12 mouse cellular contexts compared by ENCODE assay signal in the genomic region with DNA sequence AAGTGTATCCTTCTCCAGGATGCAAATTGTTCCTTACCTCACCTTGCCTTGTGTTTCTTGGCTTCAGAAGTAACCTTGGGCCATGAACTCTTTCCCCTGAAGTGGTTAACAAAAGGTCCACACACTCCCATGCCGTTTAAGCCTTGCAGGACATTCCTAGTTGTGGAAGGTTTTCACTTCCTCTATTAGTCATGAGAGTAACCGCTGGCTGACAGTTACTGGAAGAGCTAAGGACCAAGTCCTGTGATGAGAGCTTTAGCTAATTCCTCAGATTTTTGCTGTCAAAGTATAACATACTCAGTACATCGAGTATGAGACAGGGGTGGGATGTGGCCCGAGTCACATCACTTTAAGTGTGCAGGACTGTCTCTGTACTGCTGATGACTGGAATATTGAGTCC.
DNase-seq lines count a peak whose midpoint lies in the region; ATAC-seq and TF ChIP-seq lines count a peak whose summit lies in the region.
"Had no signal": no experiment of that assay in that cellular context is flagged by ENCODE, and none has a peak within 500 bp of the region (broad histone marks: within the 10 kb centered on the region; RNA-seq: fewer than 3 reads in every experiment).

No protein-coding gene starts in this region.

- no peak overlapping the region for H3K4me2 ChIP-seq in forebrain, embryonic 13.5 days
- no peak overlapping the region for H3K4me2 ChIP-seq in forebrain, embryonic 11.5 days (ENCODE audit: low read depth, low read length, severe bottlenecking)
- no peak overlapping the region for H3K4me2 ChIP-seq in midbrain, embryonic 12.5 days (replicated peaks)
- H3K4me2 ChIP-seq in midbrain, postnatal 0 days (ENCODE audit: low read depth, low read length, poor library complexity, severe bottlenecking) = no peak overlapping the region
- no peak overlapping the region for H3K4me2 ChIP-seq in hindbrain, embryonic 14.5 days (replicated peaks)
- no peak overlapping the region for H3K4me2 ChIP-seq in stomach, embryonic 15.5 days
- H3K4me2 ChIP-seq: embryonic facial prominence, embryonic 12.5 days; lung, embryonic 14.5 days had no signal

- peak overlapping the region; percentile 65 for H3K27ac ChIP-seq in forebrain, embryonic 13.5 days
- no peak overlapping the region for H3K27ac ChIP-seq in forebrain, embryonic 11.5 days (ENCODE audit: low read depth, low read length)
- peak overlapping the region; percentile 96 for H3K27ac ChIP-seq in midbrain, embryonic 12.5 days (replicated peaks)
- no peak overlapping the region for H3K27ac ChIP-seq in midbrain, postnatal 0 days (ENCODE audit: low read depth, low read length)
- H3K27ac ChIP-seq in hindbrain, embryonic 14.5 days = peak overlapping the region; percentile 53
- H3K27ac ChIP-seq in stomach, embryonic 15.5 days = 0 out of 2 replicates have a peak overlapping the region, but pooled peaks have one; percentile 9

- TF ChIP-seq CTCF in midbrain, postnatal 0 days (IDR thresholded peaks at IDR 0.05) = no peak

- H3K9ac ChIP-seq in forebrain, embryonic 13.5 days = no peak overlapping the region
- no peak overlapping the region for H3K9ac ChIP-seq in forebrain, embryonic 11.5 days (ENCODE audit: low read length)
- no peak overlapping the region for H3K9ac ChIP-seq in midbrain, embryonic 12.5 days (replicated peaks)
- no peak overlapping the region for H3K9ac ChIP-seq in midbrain, postnatal 0 days (replicated peaks; ENCODE audit: low read length, poor library complexity, severe bottlenecking)
- H3K9ac ChIP-seq in hindbrain, embryonic 14.5 days = no peak overlapping the region
- H3K9ac ChIP-seq in stomach, embryonic 15.5 days = no peak overlapping the region
- H3K9ac ChIP-seq: embryonic facial prominence, embryonic 12.5 days; lung, embryonic 14.5 days had no signal

- peaks cover 39% of the 10 kb centered on the region for H3K4me1 ChIP-seq in forebrain, embryonic 13.5 days
- peaks cover 26% of the 10 kb centered on the region for H3K4me1 ChIP-seq in forebrain, embryonic 11.5 days (replicated peaks; ENCODE audit: control insufficient read depth, insufficient read depth, low read length)
- H3K4me1 ChIP-seq in midbrain, embryonic 12.5 days = peaks cover 41% of the 10 kb centered on the region
- peaks cover 25% of the 10 kb centered on the region for H3K4me1 ChIP-seq in midbrain, postnatal 0 days (ENCODE audit: insufficient read depth, low read length)
- peaks cover 44% of the 10 kb centered on the region for H3K4me1 ChIP-seq in hindbrain, embryonic 14.5 days (replicated peaks; ENCODE audit: control insufficient read depth, insufficient read depth, low read length)
- peaks cover 38% of the 10 kb centered on the region for H3K4me1 ChIP-seq in stomach, embryonic 15.5 days

- no peaks in the 10 kb centered on the region for H3K9me3 ChIP-seq in forebrain, embryonic 13.5 days (replicated peaks)
- no peaks in the 10 kb centered on the region for H3K9me3 ChIP-seq in forebrain, embryonic 11.5 days (ENCODE audit: control insufficient read depth, low read length)
- no peaks in the 10 kb centered on the region for H3K9me3 ChIP-seq in midbrain, embryonic 12.5 days
- no peaks in the 10 kb centered on the region for H3K9me3 ChIP-seq in midbrain, postnatal 0 days (ENCODE audit: low read length)
- H3K9me3 ChIP-seq in hindbrain, embryonic 14.5 days (ENCODE audit: control insufficient read depth, low read length) = no peaks in the 10 kb centered on the region
- H3K9me3 ChIP-seq in stomach, embryonic 15.5 days = no peaks in the 10 kb centered on the region
- H3K9me3 ChIP-seq: embryonic facial prominence, embryonic 12.5 days had no signal

- 85% methylated on average over 4 of the region's 4 CpGs for WGBS in forebrain, embryonic 13.5 days
- 86% methylated on average over 4 of the region's 4 CpGs for WGBS in forebrain, embryonic 11.5 days
- WGBS in midbrain, embryonic 12.5 days = 83% methylated on average over 4 of the region's 4 CpGs
- WGBS in midbrain, postnatal 0 days = 83% methylated on average over 4 of the region's 4 CpGs
- 85% methylated on average over 4 of the region's 4 CpGs for WGBS in hindbrain, embryonic 14.5 days
- WGBS in stomach, embryonic 15.5 days = 28% methylated on average over 4 of the region's 4 CpGs

- H3K36me3 ChIP-seq in forebrain, embryonic 13.5 days (ENCODE audit: poor library complexity, severe bottlenecking) = no peaks in the 10 kb centered on the region
- H3K36me3 ChIP-seq in forebrain, embryonic 11.5 days (ENCODE audit: control insufficient read depth, insufficient read depth, low read length) = no peaks in the 10 kb centered on the region
- H3K36me3 ChIP-seq in midbrain, embryonic 12.5 days = no peaks in the 10 kb centered on the region
- H3K36me3 ChIP-seq in midbrain, postnatal 0 days (ENCODE audit: insufficient read depth, low read length) = no peaks in the 10 kb centered on the region
- H3K36me3 ChIP-seq in hindbrain, embryonic 14.5 days (replicated peaks; ENCODE audit: control insufficient read depth, insufficient read depth) = no peaks in the 10 kb centered on the region; the same call in 1 of the 2 replicates
- H3K36me3 ChIP-seq in stomach, embryonic 15.5 days = no peaks in the 10 kb centered on the region
- H3K36me3 ChIP-seq: embryonic facial prominence, embryonic 12.5 days had no signal

- no peaks in the 10 kb centered on the region for H3K27me3 ChIP-seq in forebrain, embryonic 13.5 days
- H3K27me3 ChIP-seq in forebrain, embryonic 11.5 days (ENCODE audit: control insufficient read depth, insufficient read depth, low read length) = no peaks in the 10 kb centered on the region
- no peaks in the 10 kb centered on the region for H3K27me3 ChIP-seq in midbrain, embryonic 12.5 days
- H3K27me3 ChIP-seq in midbrain, postnatal 0 days (ENCODE audit: insufficient read depth, low read length) = no peaks in the 10 kb centered on the region
- H3K27me3 ChIP-seq in hindbrain, embryonic 14.5 days (ENCODE audit: control insufficient read depth, insufficient read depth, low read length) = no peaks in the 10 kb centered on the region
- no peaks in the 10 kb centered on the region for H3K27me3 ChIP-seq in stomach, embryonic 15.5 days (replicated peaks)
- H3K27me3 ChIP-seq: embryonic facial prominence, embryonic 12.5 days had no signal

- ATAC-seq in forebrain, embryonic 13.5 days = no peak
- ATAC-seq in forebrain, embryonic 11.5 days (replicated peaks; ENCODE audit: low FRiP score) = no peak
- ATAC-seq in midbrain, embryonic 12.5 days (ENCODE audit: low FRiP score, low read depth) = no peak
- ATAC-seq in midbrain, postnatal 0 days (ENCODE audit: low FRiP score) = no peak
- ATAC-seq in hindbrain, embryonic 14.5 days (ENCODE audit: low FRiP score) = no peak
- no peak for ATAC-seq in stomach, embryonic 15.5 days (ENCODE audit: insufficient read depth, low FRiP score, low read depth)
- no peak for ATAC-seq in megakaryocyte-erythroid progenitor cell, adult 5-6 weeks (replicated peaks; ENCODE audit: low FRiP score, low TSS enrichment, poor library complexity, severe bottlenecking)

- no peak for DNase-seq in forebrain, embryonic 11.5 days (ENCODE audit: low spot score)
- DNase-seq in midbrain, postnatal 0 days (ENCODE audit: low spot score) = no peak
- no peak for DNase-seq in hindbrain, embryonic 14.5 days (ENCODE audit: low spot score)
- no peak for DNase-seq in adrenal gland, adult 8-10 months
- DNase-seq: adrenal gland, adult 2 months; cerebellum, adult 11-12 months; lung, embryonic 14.5 days had no signal

- H3K4me3 ChIP-seq in forebrain, embryonic 13.5 days = no peak overlapping the region
- no peak overlapping the region for H3K4me3 ChIP-seq in forebrain, embryonic 11.5 days (ENCODE audit: low read depth, low read length)
- H3K4me3 ChIP-seq in midbrain, embryonic 12.5 days = no peak overlapping the region
- no peak overlapping the region for H3K4me3 ChIP-seq in midbrain, postnatal 0 days (ENCODE audit: low read depth, low read length)
- H3K4me3 ChIP-seq in hindbrain, embryonic 14.5 days (replicated peaks; ENCODE audit: low read length) = no peak overlapping the region
- H3K4me3 ChIP-seq in stomach, embryonic 15.5 days (replicated peaks) = no peak overlapping the region
- H3K4me3 ChIP-seq: embryonic facial prominence, embryonic 12.5 days had no signal

Comparison
In these comparisons a context has a peak if more than half of its experiments do, and no peak if none do; other contexts are left out.
1. H3K27ac ChIP-seq: peak in forebrain, embryonic 13.5 days (single experiment), midbrain, embryonic 12.5 days (single experiment), hindbrain, embryonic 14.5 days (single experiment) and stomach, embryonic 15.5 days (single experiment); none in forebrain, embryonic 11.5 days (single experiment) and midbrain, postnatal 0 days (single experiment).